Mouse (Mus musculus): ENCODE results near the gene Rom1. TPM values are rescaled to one million over a fixed set of nuclear protein-coding genes. Genes with fewer than 3 reads are reported as not detected.
A peak's percentile ranks its signal among the peaks of the same experiment; 100 is the strongest.

Rom1 gene
- polyA plus RNA-seq, 1 experiment from 2014 or later, result 4.5 TPM

- peaks cover 23% of the 10 kb centered on the region; the same call in 1 of the 2 replicates for H3K36me3 ChIP-seq (ENCODE audit: insufficient read depth, low read length)
- peak overlapping the region; percentile 90 for H3K4me3 ChIP-seq (ENCODE audit: low read length)
- H3K27ac ChIP-seq (ENCODE audit: low read length), result peak overlapping the region; percentile 91
- peak; percentile 37 for ATAC-seq (ENCODE audit: low FRiP score, low TSS enrichment)
- no peaks in the 10 kb centered on the region for H3K27me3 ChIP-seq (ENCODE audit: insufficient read depth, low read length)
- 22% methylated on average over 16 of the region's 16 CpGs for WGBS
- H3K9me3 ChIP-seq (ENCODE audit: low read length), result no peaks in the 10 kb centered on the region
- peak overlapping the region; percentile 91 for H3K9ac ChIP-seq (replicated peaks; ENCODE audit: low read length)
- H3K4me2 ChIP-seq (replicated peaks; ENCODE audit: low read depth, low read length), result peak overlapping the region; percentile 76
- H3K4me1 ChIP-seq (ENCODE audit: insufficient read depth, low read length), result peaks cover 18% of the 10 kb centered on the region
These were observed 400 bp downstream of the Rom1 start for GRCm38 (mm10) chr19:8928689-8929223.

GRCm38 (mm10) chr19:8927891-8928525 is 1.1 kb downstream of the Rom1 start:
- Histone ChIP-seq H3K9me3 (ENCODE audit: low read length) (no peaks in the 10 kb centered on the region), H3K27ac (ENCODE audit: low read length) (no peak overlapping the region), H3K4me1 (ENCODE audit: insufficient read depth, low read length) (peaks cover 18% of the 10 kb centered on the region), H3K9ac (replicated peaks; ENCODE audit: low read length) (no peak overlapping the region), H3K36me3 (ENCODE audit: insufficient read depth, low read length) (peaks cover 19% of the 10 kb centered on the region; the same call in 1 of the 2 replicates), H3K27me3 (ENCODE audit: insufficient read depth, low read length) (no peaks in the 10 kb centered on the region), H3K4me3 (ENCODE audit: low read length) (no peak overlapping the region), H3K4me2 (replicated peaks; ENCODE audit: low read depth, low read length) (no peak overlapping the region)
- ATAC-seq (ENCODE audit: low FRiP score, low TSS enrichment), result no peak
- 87% methylated on average over 12 of the region's 12 CpGs for WGBS

- Histone ChIP-seq H3K4me2 (replicated peaks; ENCODE audit: low read depth, low read length) (no peak overlapping the region), H3K4me3 (ENCODE audit: low read length) (no peak overlapping the region), H3K9me3 (ENCODE audit: low read length) (no peaks in the 10 kb centered on the region), H3K36me3 (ENCODE audit: insufficient read depth, low read length) (peaks cover 22% of the 10 kb centered on the region; the same call in 1 of the 2 replicates), H3K27ac (ENCODE audit: low read length) (no peak overlapping the region), H3K27me3 (ENCODE audit: insufficient read depth, low read length) (no peaks in the 10 kb centered on the region), H3K9ac (replicated peaks; ENCODE audit: low read length) (no peak overlapping the region), H3K4me1 (ENCODE audit: insufficient read depth, low read length) (peaks cover 19% of the 10 kb centered on the region)
- WGBS, result 83% methylated on average over 2 of the region's 2 CpGs
- ATAC-seq (ENCODE audit: low FRiP score, low TSS enrichment), result no peak
These were observed 2.4 kb downstream of the Rom1 start for GRCm38 (mm10) chr19:8926766-8927165.

- Histone ChIP-seq H3K9ac (replicated peaks; ENCODE audit: low read length) (peak overlapping the region; percentile 13; the same call in 1 of the 2 replicates), H3K27me3 (ENCODE audit: insufficient read depth, low read length) (no peaks in the 10 kb centered on the region), H3K36me3 (ENCODE audit: insufficient read depth, low read length) (peaks cover 21% of the 10 kb centered on the region; the same call in 1 of the 2 replicates), H3K4me1 (ENCODE audit: insufficient read depth, low read length) (peaks cover 16% of the 10 kb centered on the region), H3K9me3 (ENCODE audit: low read length) (no peaks in the 10 kb centered on the region), H3K27ac (ENCODE audit: low read length) (no peak overlapping the region), H3K4me2 (replicated peaks; ENCODE audit: low read depth, low read length) (peak overlapping the region; percentile 56; the same call in 1 of the 2 replicates), H3K4me3 (ENCODE audit: low read length) (no peak overlapping the region)
- 80% methylated on average over 9 of the region's 9 CpGs for WGBS
- no peak for ATAC-seq (ENCODE audit: low FRiP score, low TSS enrichment)
These were observed 7.4 kb downstream of the Rom1 start for GRCm38 (mm10) chr19:8921741-8922140.

- ATAC-seq (ENCODE audit: low FRiP score, low TSS enrichment), result peak; percentile 25; the same call in 1 of the 2 replicates
- H3K4me3 ChIP-seq (ENCODE audit: low read length), result peak overlapping the region; percentile 81
These were observed 8.3 kb downstream of the Rom1 start for GRCm38 (mm10) chr19:8920836-8921291.

GRCm38 (mm10) chr19:8920073-8920736 is 9.0 kb downstream of the Rom1 start, which contains the start of gene B3gat3:
B3gat3 (plus strand) TSS chr19:8920374.
- Histone ChIP-seq H3K36me3 (ENCODE audit: insufficient read depth, low read length) (peaks cover 25% of the 10 kb centered on the region), H3K9ac (replicated peaks; ENCODE audit: low read length) (peak within 1 kb of the TSS; percentile 87), H3K4me2 (replicated peaks; ENCODE audit: low read depth, low read length) (peak within 1 kb of the TSS; percentile 56), H3K27ac (ENCODE audit: low read length) (peak within 1 kb of the TSS; percentile 96), H3K4me1 (ENCODE audit: insufficient read depth, low read length) (peaks cover 16% of the 10 kb centered on the region), H3K27me3 (ENCODE audit: insufficient read depth, low read length) (no peaks in the 10 kb centered on the region), H3K4me3 (ENCODE audit: low read length) (peak within 1 kb of the TSS; percentile 81), H3K9me3 (ENCODE audit: low read length) (no peaks in the 10 kb centered on the region)
- 2% methylated on average over 50 of the region's 50 CpGs for WGBS
- ATAC-seq (ENCODE audit: low FRiP score, low TSS enrichment), result peak; percentile 99

More at GRCm38 (mm10) chr19:8920836-8921291, 8.3 kb downstream of the Rom1 start:
- Histone ChIP-seq H3K9ac (replicated peaks; ENCODE audit: low read length) (peak overlapping the region; percentile 87), H3K4me2 (replicated peaks; ENCODE audit: low read depth, low read length) (peak overlapping the region; percentile 56), H3K27ac (ENCODE audit: low read length) (peak overlapping the region; percentile 96), H3K36me3 (ENCODE audit: insufficient read depth, low read length) (peaks cover 25% of the 10 kb centered on the region), H3K4me1 (ENCODE audit: insufficient read depth, low read length) (peaks cover 16% of the 10 kb centered on the region), H3K27me3 (ENCODE audit: insufficient read depth, low read length) (no peaks in the 10 kb centered on the region), H3K9me3 (ENCODE audit: low read length) (no peaks in the 10 kb centered on the region)
- WGBS, result 1% methylated on average over 6 of the region's 6 CpGs

GRCm38 (mm10) chr19:8919684-8920072 is 9.5 kb downstream of the Rom1 start:
- Histone ChIP-seq H3K4me2 (replicated peaks; ENCODE audit: low read depth, low read length) (peak overlapping the region; percentile 56), H3K27ac (ENCODE audit: low read length) (peak overlapping the region; percentile 96)

GRCm38 (mm10) chr19:8919000-8919399 is 10.2 kb downstream of the Rom1 start:
- WGBS, result 94% methylated on average over 3 of the region's 3 CpGs
- H3K9me3 ChIP-seq (ENCODE audit: low read length), result no peaks in the 10 kb centered on the region
- no peak overlapping the region for H3K27ac ChIP-seq (ENCODE audit: low read length)
- ATAC-seq (ENCODE audit: low FRiP score, low TSS enrichment), result no peak
- no peak overlapping the region for H3K4me3 ChIP-seq (ENCODE audit: low read length)
- peaks cover 35% of the 10 kb centered on the region for H3K36me3 ChIP-seq (ENCODE audit: insufficient read depth, low read length)
- no peaks in the 10 kb centered on the region for H3K27me3 ChIP-seq (ENCODE audit: insufficient read depth, low read length)
- H3K4me2 ChIP-seq (replicated peaks; ENCODE audit: low read depth, low read length), result no peak overlapping the region
- H3K4me1 ChIP-seq (ENCODE audit: insufficient read depth, low read length), result peaks cover 16% of the 10 kb centered on the region
- H3K9ac ChIP-seq (replicated peaks; ENCODE audit: low read length), result no peak overlapping the region

More at GRCm38 (mm10) chr19:8919684-8920072, 9.5 kb downstream of the Rom1 start:
- H3K27me3 ChIP-seq (ENCODE audit: insufficient read depth, low read length), result no peaks in the 10 kb centered on the region
- H3K9me3 ChIP-seq (ENCODE audit: low read length), result no peaks in the 10 kb centered on the region
- H3K36me3 ChIP-seq (ENCODE audit: insufficient read depth, low read length), result peaks cover 28% of the 10 kb centered on the region
- WGBS, result 55% methylated on average over 6 of the region's 6 CpGs
- no peak for ATAC-seq (ENCODE audit: low FRiP score, low TSS enrichment)
- H3K4me1 ChIP-seq (ENCODE audit: insufficient read depth, low read length), result peaks cover 16% of the 10 kb centered on the region
- peak overlapping the region; percentile 81 for H3K4me3 ChIP-seq (ENCODE audit: low read length)
- H3K9ac ChIP-seq (replicated peaks; ENCODE audit: low read length), result peak overlapping the region; percentile 87; the same call in 1 of the 2 replicates

- Histone ChIP-seq H3K4me1 (ENCODE audit: insufficient read depth, low read length) (no peaks in the 10 kb centered on the region), H3K4me2 (replicated peaks; ENCODE audit: low read depth, low read length) (no peak overlapping the region), H3K9ac (replicated peaks; ENCODE audit: low read length) (no peak overlapping the region), H3K9me3 (ENCODE audit: low read length) (no peaks in the 10 kb centered on the region), H3K27me3 (ENCODE audit: insufficient read depth, low read length) (no peaks in the 10 kb centered on the region), H3K27ac (ENCODE audit: low read length) (no peak overlapping the region), H3K36me3 (ENCODE audit: insufficient read depth, low read length) (peaks cover 79% of the 10 kb centered on the region), H3K4me3 (ENCODE audit: low read length) (no peak overlapping the region)
- no peak for ATAC-seq (ENCODE audit: low FRiP score, low TSS enrichment)
- 94% methylated on average over 3 of the region's 3 CpGs for WGBS
These were observed 14.9 kb downstream of the Rom1 start for GRCm38 (mm10) chr19:8914212-8914611.

All from kidney, embryonic 16.5 days (tissue).